Mouse (Mus musculus): Measurements from ENCODE around the gene Padi6. TPM values are rescaled to one million over a fixed set of nuclear protein-coding genes. Genes with fewer than 3 reads are reported as not detected.

The Padi6 gene
- total RNA-seq, 2 experiments from 2014 or later = 0.32 to 0.44 TPM

GRCm38 (mm10) chr4:140711360-140711759, 31.1 kb downstream of the Padi6 start:
- DNase-seq (ENCODE audit: low spot score in 2 of 2) = no peak
- intact Hi-C loops (cut with DNase I) = no loop called here

DNA sequence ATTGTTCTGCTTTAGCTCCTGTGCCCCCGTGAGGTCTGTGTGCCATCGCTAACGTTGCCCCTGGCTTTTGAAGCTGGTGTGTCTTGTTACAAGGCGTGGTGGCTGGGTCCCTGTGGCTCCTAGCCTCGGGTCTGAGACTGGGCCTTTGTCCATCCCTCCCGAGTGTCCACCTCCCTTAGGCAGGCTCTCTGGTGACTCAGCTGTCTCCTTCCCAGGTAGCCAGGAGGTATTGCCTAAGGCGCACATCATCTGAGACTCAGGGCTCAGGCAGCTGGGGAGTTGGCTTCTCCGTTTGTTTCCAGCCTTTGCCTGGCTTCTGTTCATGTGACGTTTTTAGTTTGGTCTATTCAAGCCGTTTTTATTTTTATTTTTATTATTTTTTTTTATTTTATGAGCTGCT, 31.7 kb downstream of the Padi6 start:
- peak in 1 of 2 experiments; percentile 37 for DNase-seq (ENCODE audit: low spot score in 2 of 2)
- intact Hi-C loops (cut with DNase I) = no loop called here

- intact Hi-C loops (cut with DNase I) = loop anchor here (10.0 kb wide), 1 partner anchor 365 kb away; the partner anchor contains the start of gene Necap2
- DNase-seq (ENCODE audit: low spot score in 2 of 2) = no peak
Measured at GRCm38 (mm10) chr4:140709617-140710016, 32.8 kb downstream of the Padi6 start.

- no peak for DNase-seq (ENCODE audit: low spot score in 2 of 2)
- intact Hi-C loops (cut with DNase I) = loop anchor here (10.0 kb wide), 1 partner anchor 366 kb away; the partner anchor contains the start of gene Necap2
Measured at GRCm38 (mm10) chr4:140709111-140709510, 33.3 kb downstream of the Padi6 start.

GRCm38 (mm10) chr4:140708297-140708927, 34.0 kb downstream of the Padi6 start:
- intact Hi-C loops (cut with DNase I) = loop anchor here (10.0 kb wide), 1 partner anchor 366 kb away; the partner anchor contains the start of gene Necap2
- no peak for DNase-seq (ENCODE audit: low spot score in 2 of 2)

- peak in 1 of 2 experiments; percentile 41 for DNase-seq (ENCODE audit: low spot score in 2 of 2)
- intact Hi-C loops (cut with DNase I) = loop anchor here (10.0 kb wide), 1 partner anchor 367 kb away; the partner anchor contains the start of gene Necap2
Measured at GRCm38 (mm10) chr4:140707615-140708014, 34.8 kb downstream of the Padi6 start.

DNA sequence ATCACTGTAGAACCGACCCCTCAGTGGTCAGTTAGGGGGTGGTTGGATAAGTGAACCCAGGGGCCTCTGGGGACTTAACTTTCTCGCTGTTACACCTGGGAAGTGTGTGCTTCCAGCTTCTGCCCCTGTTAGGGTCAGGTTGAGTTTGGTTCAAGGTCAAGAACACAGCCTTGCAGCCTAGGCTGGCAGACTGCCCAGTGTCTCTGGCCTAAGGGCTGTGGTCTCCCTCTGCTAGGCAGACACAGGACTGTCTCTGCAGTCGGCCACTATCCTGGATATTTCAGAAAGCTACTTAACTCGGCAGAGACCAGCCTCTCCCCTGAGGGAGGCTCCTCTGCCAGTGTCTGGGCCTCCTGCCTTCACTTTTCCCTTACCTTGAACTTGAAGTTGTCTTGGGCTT, 38.3 kb downstream of the Padi6 start:
- intact Hi-C loops (cut with DNase I) = loop anchor here (5.0 to 10.0 kb wide), 2 partner anchors 258 to 371 kb away; partner anchors contain the start of genes Necap2 and Sdhb
- DNase-seq (ENCODE audit: low spot score in 2 of 2) = no peak

DNA sequence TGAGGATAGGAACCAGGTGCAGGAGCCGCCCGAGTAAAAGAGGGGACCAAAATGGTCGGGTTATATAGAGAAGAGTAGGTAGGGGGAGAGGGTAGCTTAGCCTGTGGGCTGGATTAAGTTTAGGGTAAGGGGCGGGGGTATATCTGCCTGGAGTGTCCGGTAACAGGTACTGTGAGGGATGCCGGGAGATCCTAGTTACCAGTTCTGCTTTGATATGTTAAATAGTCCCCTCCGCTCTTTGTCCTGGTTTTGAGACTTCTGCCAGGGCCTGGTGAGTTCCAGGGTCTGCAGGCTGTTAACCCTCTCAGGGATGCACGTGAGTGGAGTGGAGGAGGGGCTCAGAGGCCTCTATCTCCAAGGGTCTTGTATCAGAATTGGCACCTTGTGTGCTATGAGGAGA, 38.8 kb downstream of the Padi6 start:
- DNase-seq (ENCODE audit: low spot score in 2 of 2) = no peak
- intact Hi-C loops (cut with DNase I) = loop anchor here (5.0 to 10.0 kb wide), 2 partner anchors 259 to 371 kb away; partner anchors contain the start of genes Necap2 and Sdhb

DNA sequence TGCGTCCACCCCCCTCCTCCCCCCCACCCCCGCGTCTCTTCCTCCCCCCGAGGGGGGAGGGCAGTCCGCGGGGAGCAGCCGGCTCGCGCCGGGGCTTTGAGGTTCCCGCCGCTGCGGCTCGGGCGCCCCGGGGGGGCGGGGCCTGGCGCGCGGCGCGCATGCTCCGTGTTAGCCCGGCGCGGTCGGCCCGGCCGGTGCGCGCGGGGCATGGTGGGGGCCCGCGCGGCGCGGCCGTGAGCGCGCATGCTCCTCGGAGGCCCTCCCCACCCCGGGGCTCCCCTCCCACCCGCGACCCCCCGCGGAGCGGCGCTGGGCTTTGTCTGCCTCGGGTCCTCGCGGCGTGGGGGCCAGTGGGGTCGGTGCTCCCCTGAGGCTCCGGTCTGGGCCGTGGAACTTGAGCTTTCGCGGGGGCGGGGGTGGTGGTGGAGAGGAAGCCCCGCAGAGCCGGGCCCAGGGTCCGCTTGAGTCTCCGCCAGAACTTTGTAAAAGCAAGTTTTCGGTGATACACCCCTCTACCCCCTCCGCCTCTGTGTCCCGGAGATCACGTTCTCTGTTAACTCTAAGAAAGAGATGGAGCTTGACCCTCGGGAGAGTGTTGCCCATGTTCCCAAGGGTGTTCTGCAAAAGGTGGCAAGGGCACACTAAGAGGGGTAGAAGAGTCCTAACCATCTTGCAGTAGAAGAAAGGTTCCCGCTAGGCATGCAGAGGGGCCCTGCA, 39.7 kb downstream of the Padi6 start:
- intact Hi-C loops (cut with DNase I) = loop anchor here (1.0 to 10.0 kb wide), 3 partner anchors 11 to 372 kb away; partner anchors contain the start of genes Necap2 and Sdhb
- DNase-seq (ENCODE audit: low spot score in 2 of 2) = peak; percentile 75 to 84

DNA sequence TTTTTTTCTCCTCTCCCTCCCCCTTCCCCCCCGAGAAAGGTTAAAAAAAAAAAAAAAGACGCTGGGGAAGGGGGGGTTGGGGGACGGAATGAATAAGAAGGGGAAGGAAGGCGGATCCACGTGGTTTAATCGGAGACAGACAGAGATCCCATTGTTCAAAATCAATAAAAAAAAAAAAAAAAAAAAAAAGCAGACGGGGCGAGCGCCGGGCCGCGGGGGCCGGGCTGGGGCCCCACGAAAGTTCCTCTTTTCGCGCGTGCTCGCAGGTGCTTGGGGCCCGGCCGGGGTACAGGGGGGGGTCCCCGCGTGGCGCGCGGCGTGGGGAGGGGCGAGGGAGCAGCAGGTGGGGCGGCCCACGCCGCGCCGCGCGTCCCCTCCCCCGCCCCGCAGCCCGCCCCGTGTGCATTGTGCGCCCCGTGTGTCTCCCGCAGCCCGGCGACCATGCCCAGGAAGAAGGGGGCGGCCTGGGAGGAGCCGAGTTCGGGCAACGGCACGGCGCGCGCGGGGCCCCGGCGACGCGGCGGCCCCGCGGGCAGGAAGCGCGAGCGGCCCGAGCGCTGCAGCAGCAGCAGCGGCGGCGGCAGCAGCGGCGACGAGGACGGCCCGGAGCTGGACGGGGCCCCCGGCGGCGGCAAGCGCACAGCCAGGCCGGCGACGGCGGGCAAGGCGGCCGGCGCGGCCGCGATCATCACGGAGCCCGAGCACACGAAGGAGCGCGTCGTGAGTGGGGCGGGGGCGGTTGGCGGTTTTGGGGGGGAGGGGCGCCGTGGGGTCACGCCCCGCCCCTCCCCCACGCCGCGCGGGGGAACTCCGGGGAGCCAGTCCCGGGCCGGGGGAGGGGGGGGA, 40.5 kb downstream of the Padi6 start:
- peak in 1 of 2 experiments; percentile 49 for DNase-seq (ENCODE audit: low spot score in 2 of 2)

GRCm38 (mm10) chr4:140701049-140701715, 41.3 kb downstream of the Padi6 start:
- DNase-seq (ENCODE audit: low spot score in 2 of 2) = peak; percentile 84 to 86
- intact Hi-C loops (cut with DNase I) = loop anchor here (5.0 to 10.0 kb wide), 2 partner anchors 261 to 374 kb away; partner anchors contain the start of genes Necap2 and Sdhb

More for the DNA sequence above, 40.5 kb downstream of the Padi6 start:
- intact Hi-C loops (cut with DNase I) = loop anchor here (1.0 to 10.0 kb wide), 3 partner anchors 11 to 373 kb away; partner anchors contain the start of genes Necap2 and Sdhb

- DNase-seq (ENCODE audit: low spot score in 2 of 2) = no peak
- intact Hi-C loops (cut with DNase I) = loop anchor here (5.0 to 10.0 kb wide), 2 partner anchors 262 to 374 kb away; partner anchors contain the start of genes Necap2 and Sdhb
Measured at GRCm38 (mm10) chr4:140700269-140701018, 42.0 kb downstream of the Padi6 start, which contains the start of gene Rcc2. Rcc2 (plus strand) TSS chr4:140700541.

DNA sequence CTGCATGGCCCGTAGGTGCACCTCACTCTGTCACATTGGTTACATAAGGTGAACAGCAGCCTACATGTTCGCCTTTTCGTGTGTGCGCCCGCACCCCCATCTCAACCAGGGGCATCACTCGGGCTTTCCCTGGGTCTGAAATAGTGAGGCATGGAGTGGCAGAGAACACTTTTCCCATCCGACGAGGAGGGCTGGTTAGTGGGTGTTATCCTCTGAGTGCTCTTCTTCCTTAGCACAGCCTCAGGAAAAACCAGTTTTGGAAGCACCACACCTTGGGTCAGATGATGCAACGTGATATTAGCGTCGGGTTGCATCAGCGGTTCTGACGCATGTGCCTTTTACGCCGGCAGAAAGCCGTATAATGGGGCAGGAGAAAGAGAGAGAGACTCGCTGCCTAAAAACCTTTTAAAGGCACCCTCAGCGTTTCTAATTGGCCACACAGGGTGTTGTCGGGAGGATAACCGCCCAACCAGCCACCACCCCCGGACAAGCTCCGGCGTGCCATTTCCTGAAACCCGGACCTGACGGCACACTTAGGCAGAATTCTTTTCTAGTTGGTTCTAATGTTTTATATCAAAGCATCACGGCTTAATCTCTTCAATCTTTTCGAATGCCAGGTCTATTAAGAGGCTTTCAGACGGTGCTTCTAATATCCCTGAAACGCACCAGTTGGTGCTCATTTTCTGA, 42.9 kb downstream of the Padi6 start:
- intact Hi-C loops (cut with DNase I) = loop anchor here (5.0 to 10.0 kb wide), 2 partner anchors 263 to 375 kb away; partner anchors contain the start of genes Necap2 and Sdhb
- DNase-seq (ENCODE audit: low spot score in 2 of 2) = peak; percentile 71 to 87

- no peak for DNase-seq (ENCODE audit: low spot score in 2 of 2)
- intact Hi-C loops (cut with DNase I) = no loop called here
Measured at GRCm38 (mm10) chr4:140695675-140696585, 46.5 kb downstream of the Padi6 start.

DNA sequence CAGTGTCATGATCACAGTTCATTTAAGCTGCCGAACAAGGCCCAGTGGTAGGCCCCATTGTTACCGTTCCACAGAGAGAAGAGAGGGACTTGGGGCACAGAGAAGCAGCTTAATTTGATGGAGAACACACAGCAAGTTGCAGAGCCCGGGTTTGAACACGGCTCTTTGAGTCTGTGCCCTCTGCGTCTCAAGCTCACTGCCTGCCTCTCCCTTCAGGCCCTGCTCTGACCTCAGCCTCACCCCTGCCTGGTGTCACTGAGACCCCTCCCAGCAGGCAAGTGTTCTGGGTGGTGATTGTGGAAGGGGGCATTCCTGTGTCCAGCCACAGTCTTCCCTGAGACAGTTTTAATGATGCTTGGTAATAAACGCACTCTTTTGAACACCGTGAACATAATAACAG, 47.3 kb downstream of the Padi6 start:
- no peak for DNase-seq (ENCODE audit: low spot score in 2 of 2)
- intact Hi-C loops (cut with DNase I) = no loop called here

DNA sequence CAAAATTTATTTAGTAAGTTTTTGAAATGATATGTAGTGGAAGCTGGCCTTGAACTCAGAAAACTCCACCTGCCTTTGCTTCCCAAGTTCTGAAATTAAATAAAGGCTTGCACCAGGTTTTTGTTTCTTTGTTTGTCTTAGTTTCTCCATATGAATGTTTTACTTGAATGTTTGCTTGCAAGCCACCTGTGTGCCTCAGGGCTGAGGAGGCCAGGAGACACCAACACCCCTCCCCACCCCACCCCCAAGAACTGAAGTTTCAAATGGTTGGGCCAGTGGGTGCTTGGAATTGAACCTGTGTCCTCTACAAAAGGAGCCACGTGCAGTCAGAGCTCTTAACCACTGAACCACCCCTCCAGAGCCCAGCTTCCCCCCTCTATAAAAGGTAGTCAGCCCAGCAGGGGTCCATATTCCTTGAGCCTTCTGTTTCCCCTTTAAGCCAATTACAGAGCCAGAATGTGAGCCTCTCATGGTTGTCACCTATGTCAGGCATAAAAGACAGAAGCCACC, 47.8 kb downstream of the Padi6 start:
- intact Hi-C loops (cut with DNase I) = no loop called here
- DNase-seq (ENCODE audit: low spot score in 2 of 2) = no peak

All from left cerebral cortex, postnatal 25 days (tissue).